Comparison of ENCODE assay signal across 8 mouse cellular contexts in genomic region chr2:127590840-127591239, GRCm38 (mm10). TPM values are rescaled to one million over a fixed set of nuclear protein-coding genes. Genes with fewer than 3 reads are reported as not detected.
DNase-seq lines count a peak whose midpoint lies in the region; ATAC-seq and TF ChIP-seq lines count a peak whose summit lies in the region.
"Had no signal": no experiment of that assay in that cellular context is flagged by ENCODE, and none has a peak within 500 bp of the region (broad histone marks: within the 10 kb centered on the region; RNA-seq: fewer than 3 reads in every experiment).

No protein-coding gene starts in this region.

- H3K36me3 ChIP-seq in kidney, postnatal 0 days (ENCODE audit: insufficient read depth, low read length): peaks cover 28% of the 10 kb centered on the region
- peaks cover 36% of the 10 kb centered on the region for H3K36me3 ChIP-seq in neural tube, embryonic 15.5 days

- no peaks in the 10 kb centered on the region for H3K9me3 ChIP-seq in kidney, postnatal 0 days (replicated peaks; ENCODE audit: low read length)
- H3K9me3 ChIP-seq in neural tube, embryonic 15.5 days (replicated peaks): no peaks in the 10 kb centered on the region
- H3K9me3 ChIP-seq: neural tube, embryonic 13.5 days had no signal

- no peak overlapping the region for H3K4me3 ChIP-seq in kidney, postnatal 0 days (replicated peaks; ENCODE audit: low read depth, low read length)
- H3K4me3 ChIP-seq in neural tube, embryonic 15.5 days (replicated peaks): no peak overlapping the region
- H3K4me3 ChIP-seq: neural tube, embryonic 13.5 days had no signal

- no peak for ATAC-seq in kidney, postnatal 0 days (replicated peaks; ENCODE audit: low FRiP score, low read depth)
- ATAC-seq in neural tube, embryonic 15.5 days (ENCODE audit: low FRiP score): no peak

- WGBS in kidney, postnatal 0 days: 79% methylated on average over 4 of the region's 4 CpGs
- WGBS in neural tube, embryonic 15.5 days: 82% methylated on average over 4 of the region's 4 CpGs

- TF ChIP-seq CTCF in kidney, postnatal 0 days (IDR thresholded peaks at IDR 0.05; ENCODE audit: low read depth): peak; percentile 29; the same call in 1 of the 2 replicates

- peaks cover 6% of the 10 kb centered on the region for H3K4me1 ChIP-seq in kidney, postnatal 0 days (replicated peaks; ENCODE audit: insufficient read depth, low read length)
- H3K4me1 ChIP-seq in neural tube, embryonic 15.5 days: peaks cover 27% of the 10 kb centered on the region

- DNase-seq in kidney, postnatal 0 days (ENCODE audit: low spot score): peak; percentile 8
- no peak for DNase-seq in kidney, adult 9 months
- peak; percentile 46 for DNase-seq in 416B (ENCODE audit: low read depth)
- DNase-seq in CD4-positive, CD25-positive, alpha-beta regulatory T cell, adult 2 months (ENCODE audit: low read depth, low spot score): peak; percentile 34
- DNase-seq in induced T-regulatory cell, adult 2 months (ENCODE audit: low read depth): peak; percentile 31
- DNase-seq in Muller cell, postnatal 12 days (ENCODE audit: inconsistent ontology term): no peak

- no peaks in the 10 kb centered on the region for H3K27me3 ChIP-seq in kidney, postnatal 0 days (ENCODE audit: insufficient read depth, low read length)
- no peaks in the 10 kb centered on the region for H3K27me3 ChIP-seq in neural tube, embryonic 15.5 days (replicated peaks)
- H3K27me3 ChIP-seq: neural tube, embryonic 13.5 days had no signal

- no peak overlapping the region for H3K9ac ChIP-seq in kidney, postnatal 0 days (ENCODE audit: low read depth, low read length)
- H3K9ac ChIP-seq in neural tube, embryonic 15.5 days (replicated peaks): no peak overlapping the region
- H3K9ac ChIP-seq: neural tube, embryonic 13.5 days had no signal

- no peak overlapping the region for H3K27ac ChIP-seq in kidney, postnatal 0 days
- no peak overlapping the region for H3K27ac ChIP-seq in neural tube, embryonic 15.5 days (replicated peaks)
- H3K27ac ChIP-seq: neural tube, embryonic 13.5 days had no signal

- H3K4me2 ChIP-seq in kidney, postnatal 0 days (ENCODE audit: low read length): no peak overlapping the region
- H3K4me2 ChIP-seq in neural tube, embryonic 15.5 days: no peak overlapping the region
- H3K4me2 ChIP-seq: neural tube, embryonic 13.5 days had no signal

RNA-seq across cellular contexts. Expression of gene Mrps5, which starts 3.8 kb away (rescaled TPM):
- polyA plus RNA-seq in kidney, postnatal 0 days (2015; fragmentation: Nextera tagmentation; extraction: Ambion mirVana): 151 and 167 TPM in 2 replicates
- polyA plus RNA-seq in neural tube, embryonic 15.5 days (2015; fragmentation: Nextera tagmentation; extraction: Ambion mirVana): 141 and 147 TPM in 2 replicates

RNA-seq across cellular contexts. Expression of gene Zfp661, which starts 3.9 kb away (rescaled TPM):
- 3.1 and 3.2 TPM in 2 replicates for polyA plus RNA-seq in kidney, postnatal 0 days (2015; fragmentation: Nextera tagmentation; extraction: Ambion mirVana)
- polyA plus RNA-seq in neural tube, embryonic 15.5 days (2015; fragmentation: Nextera tagmentation; extraction: Ambion mirVana): 6.3 and 6.5 TPM in 2 replicates

RNA-seq across cellular contexts. Expression of gene Prom2, which starts 49.6 kb away (rescaled TPM):
- polyA plus RNA-seq in kidney, postnatal 0 days (2015; fragmentation: Nextera tagmentation; extraction: Ambion mirVana): 2.2 and 2.4 TPM in 2 replicates
- 0.06 and 0.50 TPM in 2 replicates for polyA plus RNA-seq in neural tube, embryonic 15.5 days (2015; fragmentation: Nextera tagmentation; extraction: Ambion mirVana)
- polyA plus RNA-seq: neural tube, embryonic 13.5 days had no signal

Comparison
In these comparisons a context has a peak if more than half of its experiments do, and no peak if none do; other contexts are left out.
1. DNase-seq: peak in kidney, postnatal 0 days (single experiment), 416B (single experiment), CD4-positive, CD25-positive, alpha-beta regulatory T cell, adult 2 months (single experiment) and induced T-regulatory cell, adult 2 months (single experiment); none in kidney, adult 9 months (single experiment) and Muller cell, postnatal 12 days (single experiment).